Mouse (Mus musculus): ENCODE data around the gene Sstr4. TPM values are rescaled to one million over a fixed set of nuclear protein-coding genes. Genes with fewer than 3 reads are reported as not detected.

Sstr4 gene
- 1.6 and 1.8 TPM in 2 replicates for polyA plus RNA-seq (2015; fragmentation: Nextera tagmentation; extraction: Ambion mirVana)

- Histone ChIP-seq H3K4me3 (ENCODE audit: low read length) (peak within 1 kb of the TSS; percentile 58), H3K27ac (ENCODE audit: low read length) (no peak within 1 kb of the TSS), H3K4me1 (ENCODE audit: control insufficient read depth, insufficient read depth, low read length) (peaks cover 14% of the 10 kb centered on the region), H3K36me3 (ENCODE audit: control insufficient read depth, insufficient read depth, low read length) (no peaks in the 10 kb centered on the region), H3K9ac (ENCODE audit: low read depth, low read length) (peak within 1 kb of the TSS; percentile 73), H3K4me2 (ENCODE audit: low read depth, low read length) (peak within 1 kb of the TSS; percentile 97), H3K27me3 (replicated peaks; ENCODE audit: control insufficient read depth, insufficient read depth, low read length) (peaks cover 13% of the 10 kb centered on the region; the same call in 1 of the 2 replicates), H3K9me3 (ENCODE audit: control insufficient read depth, low read length) (no peaks in the 10 kb centered on the region)
- WGBS = 5% methylated on average over 76 of the region's 83 CpGs
- ATAC-seq = peak; percentile 75
Observed at GRCm38 (mm10) chr2:148395131-148396051, at the start of gene Sstr4. Sstr4 (plus strand) TSS chr2:148395344.

DNA sequence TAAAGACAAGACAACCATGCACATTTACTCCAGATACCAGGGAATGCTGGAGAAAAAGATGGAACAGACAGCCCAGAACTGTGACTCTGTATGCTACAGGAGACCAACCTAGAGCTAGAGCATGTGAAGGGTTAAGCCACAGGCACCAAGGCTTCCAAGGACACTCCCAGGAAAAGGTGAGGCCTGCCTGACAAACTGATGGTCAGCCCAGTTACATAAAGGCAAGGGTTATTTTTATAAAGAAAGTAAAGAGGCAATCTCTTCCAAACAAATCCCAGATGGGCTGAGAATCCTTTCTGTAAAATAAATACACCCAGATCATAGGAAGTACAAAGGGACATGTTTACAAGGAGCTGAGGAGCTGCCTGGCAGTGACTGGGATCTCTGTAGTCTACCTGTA, 49.8 kb upstream of the Sstr4 start:
- H3K4me3 ChIP-seq (ENCODE audit: low read length) = no peak overlapping the region
- H3K36me3 ChIP-seq (ENCODE audit: control insufficient read depth, insufficient read depth, low read length) = no peaks in the 10 kb centered on the region
- H3K27ac ChIP-seq (ENCODE audit: low read length) = no peak overlapping the region
- no peak for ATAC-seq
- H3K9ac ChIP-seq (ENCODE audit: low read depth, low read length) = no peak overlapping the region
- no peaks in the 10 kb centered on the region for H3K9me3 ChIP-seq (ENCODE audit: control insufficient read depth, low read length)
- H3K27me3 ChIP-seq (replicated peaks; ENCODE audit: control insufficient read depth, insufficient read depth, low read length) = no peaks in the 10 kb centered on the region
- no peak overlapping the region for H3K4me2 ChIP-seq (ENCODE audit: low read depth, low read length)
- H3K4me1 ChIP-seq (ENCODE audit: control insufficient read depth, insufficient read depth, low read length) = peaks cover 2% of the 10 kb centered on the region; the same call in 1 of the 2 replicates

DNA sequence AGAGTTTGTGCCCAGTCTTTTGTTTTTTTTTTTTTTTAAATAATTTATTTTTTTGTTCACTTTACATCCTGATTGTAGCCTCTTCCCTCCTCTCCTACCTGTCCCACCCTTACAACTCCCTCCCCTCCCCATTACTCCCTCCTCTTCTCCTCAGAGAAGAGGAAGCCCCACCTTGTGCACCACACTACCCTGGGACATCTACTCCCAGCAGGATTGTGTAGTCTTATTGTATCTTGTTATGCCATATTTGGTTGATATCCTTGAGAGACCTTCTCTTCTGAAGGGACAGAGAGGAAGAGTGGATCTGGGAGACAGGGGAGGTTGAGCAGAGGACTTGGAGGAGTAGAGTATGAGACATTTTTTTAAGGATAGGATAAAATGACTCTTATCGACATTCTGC, 48.2 kb upstream of the Sstr4 start:
- H3K27ac ChIP-seq (ENCODE audit: low read length) = no peak overlapping the region
- no peak for ATAC-seq
- no peaks in the 10 kb centered on the region for H3K36me3 ChIP-seq (ENCODE audit: control insufficient read depth, insufficient read depth, low read length)

DNA sequence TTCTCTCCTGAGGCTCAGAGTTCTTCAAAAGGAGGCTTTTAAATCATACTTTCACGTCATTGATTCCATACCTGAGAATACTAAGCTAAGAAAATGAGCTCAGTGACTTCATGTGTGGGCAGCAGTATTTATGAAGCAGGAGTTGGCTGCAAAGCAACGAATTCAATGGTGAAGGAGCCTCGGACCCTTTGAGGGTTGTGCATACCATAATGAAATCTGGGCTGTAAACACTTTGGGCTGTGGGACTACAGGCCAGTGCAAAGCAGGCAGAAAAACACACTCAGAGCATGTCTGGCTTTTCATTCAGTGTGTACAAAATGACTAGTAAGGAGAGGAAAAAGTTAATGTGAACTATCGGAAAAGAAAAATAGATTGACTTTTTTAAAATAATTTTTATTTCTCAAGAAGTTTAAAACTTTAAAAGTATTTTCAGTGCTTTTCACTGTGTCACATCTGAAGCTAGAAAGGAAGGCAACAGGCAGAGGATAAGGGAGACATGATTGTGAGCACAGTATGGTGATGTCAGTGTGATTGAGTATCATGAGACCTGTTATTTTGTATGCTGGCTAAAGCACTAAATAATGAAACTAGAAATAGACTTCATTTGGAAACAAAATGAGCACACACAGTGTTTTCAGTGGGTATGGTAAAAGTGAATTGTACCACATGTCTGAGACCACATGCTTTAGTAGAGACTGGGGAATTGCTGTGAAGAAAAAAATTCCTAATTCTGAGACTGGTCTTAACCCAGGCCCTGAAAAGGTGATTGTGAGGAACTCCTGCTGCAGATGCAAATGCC, 45.4 kb upstream of the Sstr4 start:
- H3K9ac ChIP-seq (ENCODE audit: low read depth, low read length) = no peak overlapping the region
- no peaks in the 10 kb centered on the region for H3K27me3 ChIP-seq (replicated peaks; ENCODE audit: control insufficient read depth, insufficient read depth, low read length)
- no peak overlapping the region for H3K27ac ChIP-seq (ENCODE audit: low read length)
- ATAC-seq = no peak
- no peaks in the 10 kb centered on the region for H3K36me3 ChIP-seq (ENCODE audit: control insufficient read depth, insufficient read depth, low read length)
- no peak overlapping the region for H3K4me2 ChIP-seq (ENCODE audit: low read depth, low read length)
- no peaks in the 10 kb centered on the region for H3K9me3 ChIP-seq (ENCODE audit: control insufficient read depth, low read length)
- peaks cover 9% of the 10 kb centered on the region for H3K4me1 ChIP-seq (ENCODE audit: control insufficient read depth, insufficient read depth, low read length)
- WGBS = 62% methylated on average over 4 of the region's 4 CpGs
- H3K4me3 ChIP-seq (ENCODE audit: low read length) = no peak overlapping the region

More for the DNA sequence above, 48.2 kb upstream of the Sstr4 start:
- Histone ChIP-seq H3K4me2 (ENCODE audit: low read depth, low read length) (no peak overlapping the region), H3K27me3 (replicated peaks; ENCODE audit: control insufficient read depth, insufficient read depth, low read length) (no peaks in the 10 kb centered on the region), H3K9ac (ENCODE audit: low read depth, low read length) (no peak overlapping the region), H3K9me3 (ENCODE audit: control insufficient read depth, low read length) (no peaks in the 10 kb centered on the region), H3K4me1 (ENCODE audit: control insufficient read depth, insufficient read depth, low read length) (peaks cover 3% of the 10 kb centered on the region), H3K4me3 (ENCODE audit: low read length) (no peak overlapping the region)
- 86% methylated on average over 1 of the region's 1 CpGs for WGBS

DNA sequence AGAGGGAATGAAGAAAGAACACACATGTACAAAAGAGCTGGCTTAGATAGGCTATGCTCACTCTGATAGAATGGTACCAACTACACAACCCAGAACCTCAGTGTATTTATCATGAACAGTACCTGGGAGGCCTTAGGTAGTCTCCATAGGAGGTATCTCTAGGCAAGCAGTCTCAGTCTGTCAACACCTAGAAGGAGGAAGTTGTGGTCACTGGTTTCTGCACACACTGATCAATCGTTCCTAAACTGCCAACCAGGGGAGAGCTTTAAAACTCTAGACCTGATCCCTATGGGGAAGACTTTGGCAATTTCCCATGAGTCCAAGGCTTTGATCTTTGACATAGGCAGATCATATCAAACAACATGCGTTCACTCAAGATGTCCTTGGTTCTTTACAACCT, 44.7 kb upstream of the Sstr4 start:
- H3K4me2 ChIP-seq (ENCODE audit: low read depth, low read length) = no peak overlapping the region
- no peaks in the 10 kb centered on the region for H3K27me3 ChIP-seq (replicated peaks; ENCODE audit: control insufficient read depth, insufficient read depth, low read length)
- no peak overlapping the region for H3K9ac ChIP-seq (ENCODE audit: low read depth, low read length)
- H3K4me3 ChIP-seq (ENCODE audit: low read length) = no peak overlapping the region
- H3K27ac ChIP-seq (ENCODE audit: low read length) = no peak overlapping the region
- no peak for ATAC-seq
- H3K4me1 ChIP-seq (ENCODE audit: control insufficient read depth, insufficient read depth, low read length) = peaks cover 9% of the 10 kb centered on the region
- no peaks in the 10 kb centered on the region for H3K36me3 ChIP-seq (ENCODE audit: control insufficient read depth, insufficient read depth, low read length)
- WGBS = 64% methylated on average over 2 of the region's 2 CpGs
- H3K9me3 ChIP-seq (ENCODE audit: control insufficient read depth, low read length) = no peaks in the 10 kb centered on the region

GRCm38 (mm10) chr2:148352655-148353054, 42.5 kb upstream of the Sstr4 start:
- no peak overlapping the region for H3K9ac ChIP-seq (ENCODE audit: low read depth, low read length)
- H3K27me3 ChIP-seq (replicated peaks; ENCODE audit: control insufficient read depth, insufficient read depth, low read length) = no peaks in the 10 kb centered on the region
- H3K27ac ChIP-seq (ENCODE audit: low read length) = no peak overlapping the region
- peaks cover 9% of the 10 kb centered on the region for H3K4me1 ChIP-seq (ENCODE audit: control insufficient read depth, insufficient read depth, low read length)
- H3K36me3 ChIP-seq (ENCODE audit: control insufficient read depth, insufficient read depth, low read length) = no peaks in the 10 kb centered on the region
- ATAC-seq = peak; percentile 86
- no peak overlapping the region for H3K4me2 ChIP-seq (ENCODE audit: low read depth, low read length)
- H3K4me3 ChIP-seq (ENCODE audit: low read length) = no peak overlapping the region
- 29% methylated on average over 1 of the region's 1 CpGs for WGBS
- no peaks in the 10 kb centered on the region for H3K9me3 ChIP-seq (ENCODE audit: control insufficient read depth, low read length)

DNA sequence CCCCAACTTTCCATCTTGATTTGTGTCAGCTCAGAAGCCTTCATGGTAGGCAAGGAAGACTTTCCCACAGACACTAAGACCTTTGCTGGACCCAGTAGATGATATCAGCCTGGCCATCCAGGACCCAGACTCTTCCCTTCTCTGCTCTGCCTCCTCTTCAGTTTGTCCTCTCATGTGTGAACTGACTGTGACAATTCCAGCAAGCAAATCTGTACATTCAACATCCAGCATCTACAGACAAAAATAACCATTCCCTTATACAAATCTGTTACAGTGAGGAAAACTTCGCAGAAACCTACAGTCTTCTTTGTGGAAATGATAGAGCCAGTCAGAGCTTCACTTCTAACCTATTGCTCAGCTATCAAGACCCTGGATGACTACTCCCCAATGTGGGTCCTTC, 38.0 kb upstream of the Sstr4 start:
- 83% methylated on average over 1 of the region's 1 CpGs for WGBS
- Histone ChIP-seq H3K27ac (ENCODE audit: low read length) (no peak overlapping the region), H3K4me3 (ENCODE audit: low read length) (no peak overlapping the region), H3K27me3 (replicated peaks; ENCODE audit: control insufficient read depth, insufficient read depth, low read length) (no peaks in the 10 kb centered on the region), H3K4me1 (ENCODE audit: control insufficient read depth, insufficient read depth, low read length) (peaks cover 4% of the 10 kb centered on the region; the same call in 1 of the 2 replicates), H3K9ac (ENCODE audit: low read depth, low read length) (no peak overlapping the region), H3K9me3 (ENCODE audit: control insufficient read depth, low read length) (no peaks in the 10 kb centered on the region), H3K36me3 (ENCODE audit: control insufficient read depth, insufficient read depth, low read length) (no peaks in the 10 kb centered on the region), H3K4me2 (ENCODE audit: low read depth, low read length) (no peak overlapping the region)
- ATAC-seq = no peak

GRCm38 (mm10) chr2:148364536-148364935, 30.6 kb upstream of the Sstr4 start:
- Histone ChIP-seq H3K4me1 (ENCODE audit: control insufficient read depth, insufficient read depth, low read length) (no peaks in the 10 kb centered on the region), H3K36me3 (ENCODE audit: control insufficient read depth, insufficient read depth, low read length) (no peaks in the 10 kb centered on the region), H3K27ac (ENCODE audit: low read length) (no peak overlapping the region), H3K4me3 (ENCODE audit: low read length) (no peak overlapping the region), H3K9me3 (ENCODE audit: control insufficient read depth, low read length) (no peaks in the 10 kb centered on the region), H3K27me3 (replicated peaks; ENCODE audit: control insufficient read depth, insufficient read depth, low read length) (no peaks in the 10 kb centered on the region), H3K4me2 (ENCODE audit: low read depth, low read length) (no peak overlapping the region), H3K9ac (ENCODE audit: low read depth, low read length) (no peak overlapping the region)
- WGBS = 91% methylated on average over 3 of the region's 3 CpGs
- ATAC-seq = no peak

DNA sequence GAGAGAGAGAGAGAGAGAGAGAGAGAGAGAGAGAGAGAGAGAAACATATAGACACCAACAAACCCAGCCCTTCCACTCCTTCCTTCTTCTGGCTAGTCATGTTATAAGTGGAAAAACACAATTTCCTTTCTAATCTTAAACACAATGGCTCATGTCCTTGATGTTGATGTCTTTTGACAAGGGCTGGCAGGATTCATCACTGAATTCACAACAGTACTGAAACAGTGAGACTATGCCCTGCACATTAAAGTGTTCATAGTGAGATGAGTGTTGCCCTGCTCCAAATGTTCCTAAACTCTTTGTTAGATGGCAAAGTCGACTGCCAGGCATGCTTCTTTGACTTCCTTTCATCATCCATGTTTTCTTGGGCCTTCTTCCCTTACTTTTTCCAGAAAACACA, 29.9 kb upstream of the Sstr4 start:
- no peaks in the 10 kb centered on the region for H3K27me3 ChIP-seq (replicated peaks; ENCODE audit: control insufficient read depth, insufficient read depth, low read length)
- no peak overlapping the region for H3K9ac ChIP-seq (ENCODE audit: low read depth, low read length)
- whole genome bisulfite sequencing = 63% methylated on average over 1 of the region's 1 CpGs

More for the DNA sequence above, 29.9 kb upstream of the Sstr4 start:
- ATAC-seq = no peak
- H3K27ac ChIP-seq (ENCODE audit: low read length) = no peak overlapping the region
- H3K4me2 ChIP-seq (ENCODE audit: low read depth, low read length) = no peak overlapping the region
- H3K4me1 ChIP-seq (ENCODE audit: control insufficient read depth, insufficient read depth, low read length) = no peaks in the 10 kb centered on the region
- H3K4me3 ChIP-seq (ENCODE audit: low read length) = no peak overlapping the region
- H3K36me3 ChIP-seq (ENCODE audit: control insufficient read depth, insufficient read depth, low read length) = no peaks in the 10 kb centered on the region
- H3K9me3 ChIP-seq (ENCODE audit: control insufficient read depth, low read length) = no peaks in the 10 kb centered on the region
